Mouse (Mus musculus) testis, adult 2 months (tissue): ENCODE data around the gene Rab3d. TPM values are rescaled to one million over a fixed set of nuclear protein-coding genes. Genes with fewer than 3 reads are reported as not detected.
A peak's percentile ranks its signal among the peaks of the same experiment; 100 is the strongest.
"Not testable (repeated sequence)": the region's sequence is repeated elsewhere in the genome, so short reads cannot be mapped to it uniquely, and the experiment has no call there.

ENCODE experiments used
- H3K27ac ChIP-seq: fragments of 200-500 bp; 2 replicates; pipeline ENCODE4 v1.5.1; 2012; ENCODE audit warnings: low read depth, low read length; ENCODE audit not compliant: control insufficient read depth, insufficient read depth
- H3K27me3 ChIP-seq: fragments of 200-500 bp; 2 replicates; pipeline ENCODE4 v1.6.1; 2012; ENCODE audit warnings: mild to moderate bottlenecking, low read length, moderate library complexity; ENCODE audit not compliant: control insufficient read depth, insufficient read depth
- H3K36me3 ChIP-seq: fragments of 200-500 bp; 2 replicates; pipeline ENCODE4 v1.6.1; 2012; ENCODE audit warnings: mild to moderate bottlenecking, low read length; ENCODE audit not compliant: control insufficient read depth, insufficient read depth
- H3K4me1 ChIP-seq: fragments of 200-500 bp; 2 replicates; pipeline ENCODE4 v1.6.1; 2012; ENCODE audit warnings: low read length; ENCODE audit not compliant: control insufficient read depth, insufficient read depth
- H3K4me3 ChIP-seq: fragments of 200-500 bp; 2 replicates; pipeline ENCODE4 v1.5.1; 2012; ENCODE audit warnings: low read depth, mild to moderate bottlenecking, low read length, moderate library complexity, mixed read lengths; ENCODE audit not compliant: control insufficient read depth
- CTCF ChIP-seq: fragments of 200-500 bp; IDR thresholded peaks from 2 replicates; pipeline ENCODE4 v1.5.1; 2012; ENCODE audit warnings: low read depth, mild to moderate bottlenecking, inconsistent platforms, low read length, moderate library complexity; ENCODE audit not compliant: control insufficient read depth, insufficient read depth, insufficient replicate concordance
- POLR2A ChIP-seq: fragments of 200-500 bp; IDR thresholded peaks from 2 replicates; pipeline ENCODE4 v1.6.1; 2012; ENCODE audit warnings: low read depth, mild to moderate bottlenecking, inconsistent platforms, low read length, moderate library complexity; ENCODE audit not compliant: control insufficient read depth
- polyA plus RNA-seq: library from polyadenylated mRNA; depleted of rRNA; stranded (reverse); fragments of >200 nt; gene quantifications from 2 replicates; pipeline ENCODE4 v1.2.3, GENCODE M21; 2012

The Rab3d gene
- polyA plus RNA-seq, 1 experiment: 21.2 TPM

DNA sequence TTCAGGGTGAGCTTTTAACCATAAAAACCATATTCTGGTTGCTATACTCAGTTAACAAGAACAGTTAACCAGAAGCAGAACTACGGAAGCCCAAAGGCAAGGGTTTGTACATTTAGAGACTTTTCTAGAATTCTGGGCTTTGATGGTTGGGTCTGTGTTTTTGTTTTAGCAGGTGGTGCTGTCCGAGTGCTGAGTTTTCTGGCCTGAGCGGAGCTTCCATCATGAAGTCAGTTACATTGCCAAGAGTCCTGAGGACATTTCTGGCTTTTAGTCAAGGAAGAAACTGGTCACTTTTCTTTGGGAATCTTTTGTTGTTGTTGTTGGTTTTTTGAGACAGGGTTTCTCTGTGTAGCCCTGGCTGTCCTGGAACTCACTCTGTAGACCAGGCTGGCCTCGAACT lies 14.0 kb downstream of the Rab3d start:
- H3K27me3 ChIP-seq: no peaks in the 10 kb centered on the region
- no peak overlapping the region for H3K4me3 ChIP-seq
- TF ChIP-seq POLR2A (no peak), CTCF (no peak)
- H3K27ac ChIP-seq: no peak overlapping the region
- no peaks in the 10 kb centered on the region for H3K36me3 ChIP-seq
- peaks cover 6% of the 10 kb centered on the region; the same call in 1 of the 2 replicates for H3K4me1 ChIP-seq

DNA sequence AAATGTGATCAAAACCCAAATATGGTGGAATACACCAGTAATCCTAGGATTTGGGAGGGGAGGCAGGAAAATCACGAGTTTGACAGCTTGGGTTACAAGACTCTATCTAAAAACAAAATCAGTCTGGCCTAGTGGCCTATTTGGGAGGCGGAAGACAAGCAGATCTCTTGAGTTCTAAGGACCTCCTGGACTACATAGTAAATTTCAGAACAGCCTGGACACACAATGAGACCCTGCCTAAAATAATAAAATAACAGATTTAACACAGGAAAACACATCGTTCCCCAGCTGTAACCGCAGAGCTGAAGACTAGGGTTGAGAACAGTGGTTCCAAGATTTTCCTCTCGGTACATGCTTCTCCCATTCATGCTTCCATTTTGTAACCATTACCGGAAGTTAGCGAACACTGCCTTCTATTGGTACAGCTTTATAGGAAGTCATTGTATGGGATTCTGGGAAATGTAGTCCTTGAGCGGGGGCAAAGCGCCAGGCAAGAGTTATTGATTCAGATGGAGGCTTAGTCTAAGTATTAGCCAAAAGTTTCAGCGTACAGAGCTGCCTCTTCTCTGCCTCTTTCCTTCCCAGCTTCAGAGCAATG lies 16.7 kb downstream of the Rab3d start:
- no peaks in the 10 kb centered on the region for H3K27me3 ChIP-seq
- H3K27ac ChIP-seq: peak overlapping the region; percentile 54; the same call in 1 of the 2 replicates
- TF ChIP-seq POLR2A (no peak), CTCF (no peak)
- no peaks in the 10 kb centered on the region for H3K36me3 ChIP-seq
- peaks cover 6% of the 10 kb centered on the region; the same call in 1 of the 2 replicates for H3K4me1 ChIP-seq
- peak overlapping the region; percentile 71 for H3K4me3 ChIP-seq

GRCm38 (mm10) chr9:21889229-21889628 lies 28.8 kb downstream of the Rab3d start:
- Histone ChIP-seq H3K27ac (no peak overlapping the region), H3K4me1 (no peaks in the 10 kb centered on the region), H3K27me3 (no peaks in the 10 kb centered on the region), H3K4me3 (no peak overlapping the region), H3K36me3 (no peaks in the 10 kb centered on the region)
- no peak for TF ChIP-seq CTCF
- TF ChIP-seq POLR2A: no peak

DNA sequence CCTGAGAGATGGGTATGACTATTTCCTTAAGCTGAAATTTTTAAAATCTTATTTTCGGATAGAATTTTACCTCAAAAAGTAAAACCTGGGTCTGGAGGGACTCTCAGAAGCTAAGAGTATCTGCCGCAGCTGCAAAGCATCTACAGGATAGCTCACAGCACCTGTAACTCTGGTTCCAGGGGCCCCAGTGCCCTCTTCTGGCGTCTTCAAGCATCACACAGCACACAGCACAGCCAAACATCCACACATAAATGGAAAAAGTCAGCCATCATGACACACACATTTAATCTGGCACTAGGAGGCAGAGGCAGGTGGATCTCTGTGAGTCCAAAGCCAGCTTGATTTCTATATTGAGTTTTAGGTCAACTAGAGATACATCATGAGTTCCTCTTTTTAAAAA lies 41.4 kb downstream of the Rab3d start:
- TF ChIP-seq POLR2A: no peak
- Histone ChIP-seq H3K27ac (no peak overlapping the region), H3K27me3 (no peaks in the 10 kb centered on the region), H3K4me3 (no peak overlapping the region), H3K36me3 (no peaks in the 10 kb centered on the region), H3K4me1 (peaks cover 2% of the 10 kb centered on the region; the same call in 1 of the 2 replicates)

DNA sequence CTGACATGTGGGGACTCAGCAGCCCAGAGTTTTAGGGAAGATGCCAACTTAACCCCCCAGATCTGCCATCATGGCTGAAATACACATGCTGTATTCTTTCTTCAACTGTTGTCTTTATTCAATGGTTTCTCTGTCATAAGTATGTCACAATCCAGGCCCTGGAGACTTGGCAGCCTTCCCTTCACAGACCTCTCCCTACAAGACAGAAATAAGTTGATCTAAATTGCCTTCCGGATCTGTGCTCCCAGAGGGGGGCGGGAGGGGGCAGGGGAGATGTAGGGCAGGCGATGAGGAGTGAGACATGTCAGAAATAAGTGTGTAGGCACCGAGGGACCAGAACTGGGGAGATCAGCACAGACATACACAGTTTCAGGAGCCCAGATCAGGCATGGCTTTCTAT lies 45.8 kb downstream of the Rab3d start:
- Histone ChIP-seq H3K27me3 (no peaks in the 10 kb centered on the region), H3K27ac (no peak overlapping the region), H3K4me1 (peaks cover 2% of the 10 kb centered on the region; the same call in 1 of the 2 replicates), H3K4me3 (no peak overlapping the region), H3K36me3 (no peaks in the 10 kb centered on the region)
- TF ChIP-seq POLR2A: no peak
- no peak for TF ChIP-seq CTCF

DNA sequence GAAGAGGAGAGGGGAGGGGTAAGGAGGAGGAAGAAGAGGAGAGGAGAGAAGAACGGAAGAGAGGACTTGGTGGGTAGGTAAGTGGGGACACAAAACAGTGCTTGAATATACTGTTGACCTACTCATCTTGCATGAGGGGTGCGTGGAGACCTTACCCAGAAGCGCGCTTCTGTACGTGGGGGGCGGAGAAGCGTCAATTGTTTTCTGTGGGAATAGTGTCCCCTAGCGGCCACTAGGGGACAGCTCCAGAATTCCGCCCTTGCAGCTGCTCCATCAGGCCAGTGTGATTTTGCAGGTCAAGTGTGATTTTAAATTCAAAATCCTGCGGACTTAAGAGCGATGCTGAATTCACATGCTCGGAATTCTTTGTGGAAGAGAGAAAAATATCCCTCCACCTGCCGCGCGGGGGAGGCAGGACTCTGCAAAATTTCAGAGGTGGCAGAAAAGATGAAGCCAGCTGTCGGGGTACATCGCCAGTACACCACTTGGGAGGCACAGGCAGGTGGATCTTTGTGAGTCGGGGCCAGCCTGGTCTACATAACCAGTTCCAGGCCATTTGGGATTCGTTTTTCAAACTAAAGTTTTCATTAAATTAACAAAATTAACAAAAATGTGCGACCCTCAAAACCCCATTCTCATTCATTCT lies 47.0 kb downstream of the Rab3d start:
- H3K36me3 ChIP-seq: no peaks in the 10 kb centered on the region
- no peak overlapping the region; the same call in 1 of the 2 replicates for H3K4me3 ChIP-seq
- no peak overlapping the region for H3K27ac ChIP-seq
- TF ChIP-seq CTCF (peak; percentile 82), POLR2A (no peak)
- H3K4me1 ChIP-seq: peaks cover 2% of the 10 kb centered on the region; the same call in 1 of the 2 replicates
- H3K27me3 ChIP-seq: no peaks in the 10 kb centered on the region

DNA sequence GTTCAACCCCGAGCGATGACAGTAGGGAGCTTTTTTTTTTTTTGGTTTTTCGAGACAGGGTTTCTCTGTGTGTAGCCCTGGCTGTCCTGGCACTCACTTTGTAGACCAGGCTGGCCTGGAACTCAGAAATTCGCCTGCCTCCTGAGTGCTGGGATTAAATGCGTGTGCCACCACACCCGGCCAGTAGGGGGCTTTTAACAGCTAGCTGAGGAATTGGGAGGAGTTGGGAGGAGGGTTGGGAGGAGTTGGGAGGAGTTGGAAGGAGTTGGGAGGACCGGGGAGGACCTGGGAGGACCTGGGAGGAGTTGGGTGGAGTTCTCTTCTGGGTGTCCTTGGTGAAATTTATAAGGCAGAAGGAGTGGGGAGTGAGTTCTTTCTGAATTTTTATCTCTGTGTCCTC lies 48.7 kb downstream of the Rab3d start:
- H3K36me3 ChIP-seq, H3K4me1 ChIP-seq, H3K27ac ChIP-seq, H3K27me3 ChIP-seq, H3K4me3 ChIP-seq: not testable (repeated sequence)
- TF ChIP-seq CTCF: peak; percentile 25; the same call in 1 of the 2 replicates
